Mouse (Mus musculus) ovary, postnatal 14 days (tissue): ENCODE results near the gene Gm45837.

ENCODE experiments used
- DNase-seq: peaks from one replicate; pipeline ENCODE4 v3.0.0; 2022; ENCODE audit warnings: low spot score

Gm45837 gene

DNA sequence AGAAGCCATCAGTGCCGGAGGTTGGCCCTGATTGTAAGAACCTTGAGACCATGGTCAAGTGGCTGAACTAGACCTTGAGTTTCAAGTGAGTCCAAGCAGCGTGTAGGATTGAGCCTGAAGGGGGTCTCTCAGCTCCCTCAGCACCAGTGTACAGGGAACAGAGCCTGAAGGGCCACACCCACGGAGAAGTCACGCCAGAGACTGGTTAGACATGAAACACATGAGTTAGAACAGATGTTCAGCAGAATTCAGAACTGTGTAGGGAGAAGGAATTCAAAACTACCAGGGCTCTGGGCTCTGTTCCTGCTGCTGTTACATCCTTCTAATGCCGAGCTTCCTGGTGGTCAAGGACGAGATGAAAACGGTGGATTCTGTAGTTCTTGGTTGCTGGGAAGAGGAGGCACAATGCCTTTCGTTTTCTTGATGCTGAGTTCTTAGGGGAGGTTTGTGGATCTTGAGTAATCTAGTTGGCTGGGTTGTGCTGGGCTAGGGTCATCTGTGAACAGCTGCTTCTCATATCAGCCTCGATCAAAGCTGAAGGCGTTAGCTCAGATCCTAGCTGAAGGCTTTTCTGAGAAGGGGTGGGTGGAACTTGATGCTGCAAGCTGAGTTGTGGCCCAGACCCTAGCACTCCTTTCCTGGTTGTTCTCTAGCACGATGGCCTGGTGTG is at the start of gene Gm45837:
Gm45837 (plus strand) TSS at position 620 of the 670 bp plus-strand sequence.
- no peak for DNase-seq

DNA sequence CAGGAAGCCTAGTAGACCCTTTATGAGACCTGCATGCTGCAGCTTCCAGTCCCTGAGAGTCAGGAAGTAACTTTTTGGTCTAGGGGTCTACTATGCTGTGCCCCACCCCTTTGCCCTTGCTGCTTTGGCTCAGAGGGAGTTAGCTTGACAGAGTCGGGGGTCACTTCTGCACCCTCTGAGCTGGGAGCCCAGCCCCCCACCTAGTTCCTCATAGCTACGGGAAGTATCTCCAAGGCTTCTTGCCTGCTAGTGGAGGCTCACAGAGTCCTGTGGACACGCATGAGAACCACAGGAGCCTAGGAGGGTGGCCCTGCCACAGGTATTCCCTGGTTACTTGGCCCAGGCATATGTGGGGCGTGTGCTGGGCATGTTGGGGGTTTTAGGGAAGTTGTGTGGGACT is 49.7 kb upstream of the Gm45837 start:
- DNase-seq = no peak

DNA sequence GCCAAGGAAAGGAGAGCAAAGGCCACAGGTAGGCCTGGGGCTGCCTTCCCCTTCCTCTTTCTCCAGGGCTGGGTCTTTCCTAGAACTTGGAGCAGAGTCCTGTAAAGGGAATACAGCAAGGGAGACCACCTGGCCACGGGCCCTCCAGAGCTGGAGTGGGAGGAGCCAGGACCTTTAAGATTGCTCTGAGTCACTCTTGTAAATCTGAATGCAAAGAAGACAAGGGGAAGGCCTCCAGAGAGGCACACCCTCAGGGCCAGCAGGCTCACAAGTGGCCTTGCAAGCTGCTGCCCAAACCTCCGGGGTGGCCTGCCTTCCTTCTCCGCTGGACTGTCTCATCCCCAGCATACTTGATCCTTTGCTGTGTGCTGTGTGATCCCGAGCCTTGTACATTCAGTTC is 48.9 kb upstream of the Gm45837 start:
- no peak for DNase-seq

DNA sequence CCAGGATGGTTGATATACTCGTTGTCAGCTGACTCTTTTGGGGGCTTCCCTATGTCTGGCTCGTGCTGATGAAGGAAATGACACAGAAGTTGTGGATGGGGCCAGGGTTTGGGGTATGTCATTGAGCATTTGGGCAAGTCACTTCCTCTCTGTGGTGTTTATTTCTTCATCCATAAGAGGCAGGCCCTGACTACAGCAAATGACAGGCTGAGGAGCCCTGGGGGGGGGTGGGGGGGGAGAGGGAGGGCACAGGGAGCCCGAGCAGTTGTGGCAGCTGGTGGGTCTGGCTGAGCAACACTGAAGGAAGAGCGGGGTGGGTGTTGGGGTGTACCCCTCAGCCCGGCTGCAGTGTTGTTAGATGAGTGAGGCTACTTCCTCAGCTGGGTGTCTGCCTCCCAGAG is 47.9 kb upstream of the Gm45837 start:
- no peak for DNase-seq

DNA sequence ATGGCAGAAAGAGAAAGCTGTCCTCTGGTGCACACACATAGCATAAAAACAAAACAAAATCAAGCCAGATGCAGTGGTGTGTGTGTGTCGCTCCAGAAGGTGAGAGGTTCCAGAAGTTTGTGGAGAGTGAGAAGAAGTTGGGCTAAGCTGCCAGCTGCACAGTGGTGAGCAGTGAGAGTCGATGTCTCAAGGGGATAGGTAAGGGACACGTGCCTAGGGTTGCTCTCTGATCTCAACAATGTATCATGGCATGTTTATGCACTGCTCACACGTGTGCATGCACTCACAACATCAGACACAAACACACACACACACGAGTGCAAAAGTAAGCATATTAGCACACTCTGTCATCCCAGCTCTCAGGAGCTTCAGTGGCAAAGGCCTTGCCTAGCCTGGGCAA is 46.8 kb upstream of the Gm45837 start:
- no peak for DNase-seq

- no peak for DNase-seq
Observed at GRCm38 (mm10) chr7:101367901-101368852, 42.5 kb upstream of the Gm45837 start.

- DNase-seq = no peak
Observed at GRCm38 (mm10) chr7:101369666-101370065, 41.0 kb upstream of the Gm45837 start.

DNA sequence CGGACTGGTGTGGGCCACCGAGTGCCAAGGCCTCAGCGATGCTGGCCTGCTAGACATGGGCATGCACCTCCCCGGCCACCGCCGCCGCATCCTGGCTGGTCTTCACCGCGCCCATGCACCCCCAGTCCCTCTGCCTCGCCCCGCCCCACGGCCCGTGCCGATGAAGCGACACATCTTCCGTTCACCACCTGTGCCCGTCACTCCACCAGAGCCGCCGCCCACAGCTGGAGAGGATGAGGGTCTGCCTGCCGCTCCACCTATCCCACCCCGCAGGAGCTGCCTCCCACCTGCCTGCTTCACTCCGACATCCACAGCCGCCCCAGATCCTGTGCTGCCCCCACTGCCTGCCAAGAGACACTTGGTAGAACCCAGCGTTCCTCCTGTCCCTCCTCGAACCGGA is 37.6 kb upstream of the Gm45837 start:
- no peak for DNase-seq

GRCm38 (mm10) chr7:101374155-101374554 is 36.5 kb upstream of the Gm45837 start:
- no peak for DNase-seq

DNA sequence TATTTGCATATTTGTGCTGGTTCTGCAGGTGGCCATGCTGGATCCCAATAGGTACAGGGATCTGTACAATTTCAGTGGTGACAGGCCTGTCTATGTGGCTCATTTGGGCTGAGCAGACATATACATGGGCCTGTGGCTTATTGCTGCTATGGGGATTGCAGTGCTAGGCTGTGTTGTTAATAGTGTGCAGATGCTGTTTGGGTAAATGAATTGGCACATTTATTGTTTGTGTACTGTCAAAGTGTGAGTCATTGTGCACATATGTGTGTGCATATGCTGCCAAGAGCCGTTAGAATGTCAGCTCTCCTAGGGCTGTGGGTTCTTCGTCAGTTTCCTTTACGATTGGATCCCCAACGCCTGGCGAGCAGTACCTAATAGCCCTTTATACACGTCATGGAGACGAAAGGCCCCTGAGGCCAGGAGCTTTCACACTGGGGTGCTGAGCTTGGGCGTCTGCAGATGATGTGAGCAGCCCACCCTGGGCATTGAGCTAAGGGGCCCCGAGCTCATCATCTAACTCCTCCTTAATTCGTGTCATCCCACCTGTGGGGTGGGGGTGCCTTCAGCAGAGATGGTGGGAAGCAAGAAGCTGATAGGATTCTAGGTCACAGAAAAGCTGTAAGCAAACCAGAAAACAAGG is 33.9 kb upstream of the Gm45837 start:
- DNase-seq = no peak

DNA sequence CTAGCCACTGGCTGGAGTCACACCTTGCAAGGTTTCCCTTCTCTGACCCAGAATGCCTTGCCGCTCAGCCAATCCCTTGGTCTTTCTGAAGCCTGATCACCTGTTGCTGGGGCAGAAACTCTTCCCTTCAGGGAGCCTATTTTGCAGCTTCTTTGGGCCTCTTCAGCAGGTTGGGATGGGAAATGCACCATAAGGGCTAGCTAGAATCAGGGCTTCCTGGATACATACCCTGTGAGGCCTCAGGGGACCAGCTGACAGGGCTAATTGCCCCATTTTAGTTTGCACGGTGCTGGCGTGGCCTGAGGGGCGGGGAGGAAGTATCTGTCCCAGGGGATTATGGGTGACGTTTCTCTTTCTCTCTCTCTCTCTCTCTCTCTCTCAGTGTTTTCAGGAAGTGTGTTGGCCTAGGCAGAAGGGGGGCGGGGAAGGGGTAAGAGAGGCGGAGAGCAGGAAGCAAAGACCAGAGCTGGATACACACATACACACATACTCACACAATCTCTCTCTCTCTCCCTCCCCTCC is 32.9 kb upstream of the Gm45837 start:
- peak; percentile 68 for DNase-seq

GRCm38 (mm10) chr7:101378285-101378684 is 32.4 kb upstream of the Gm45837 start:
- DNase-seq = no peak

- no peak for DNase-seq
Observed at GRCm38 (mm10) chr7:101378796-101379465, 31.8 kb upstream of the Gm45837 start.

DNA sequence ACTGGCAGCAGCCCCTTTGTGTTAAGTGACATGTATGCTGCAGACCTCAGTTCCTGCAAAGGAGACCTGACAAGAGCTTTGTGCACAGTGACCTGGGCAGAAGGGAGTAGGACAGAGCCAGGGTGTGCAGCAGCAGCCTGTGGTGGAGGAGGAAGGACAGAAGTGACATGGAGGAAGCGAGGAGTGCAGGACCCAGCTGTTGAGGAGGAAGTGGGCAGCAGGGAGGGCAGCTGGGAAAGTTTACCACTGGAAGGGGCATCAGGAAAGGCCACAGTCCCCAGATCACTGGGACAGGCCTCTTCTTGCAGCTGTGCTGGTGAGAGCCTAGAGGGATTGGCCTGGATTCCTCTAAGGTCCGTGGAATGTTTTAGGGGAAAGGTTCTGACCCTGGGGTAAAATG is 31.0 kb upstream of the Gm45837 start:
- DNase-seq = no peak

- DNase-seq = no peak
Observed at GRCm38 (mm10) chr7:101381512-101381911, 29.2 kb upstream of the Gm45837 start.

DNA sequence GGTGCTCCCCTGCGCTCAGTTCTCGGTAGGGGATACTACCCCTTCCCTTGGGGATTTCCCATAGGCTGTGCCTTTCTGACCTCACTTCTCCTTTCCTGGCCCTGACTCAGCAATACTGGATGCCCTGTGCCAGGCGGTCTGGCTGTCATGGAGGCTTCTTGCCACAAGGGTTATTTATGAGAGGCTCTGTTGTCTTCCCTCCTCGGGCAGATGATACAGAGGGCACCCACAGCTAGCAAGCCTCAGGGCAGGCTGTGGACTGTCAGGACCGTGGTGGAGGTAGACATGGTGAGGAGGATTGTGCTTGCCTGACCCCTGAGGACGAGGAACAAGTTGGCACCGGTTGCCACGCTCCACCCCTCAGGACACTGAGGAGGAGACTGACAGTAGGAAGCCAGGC is 28.3 kb upstream of the Gm45837 start:
- DNase-seq = no peak

DNA sequence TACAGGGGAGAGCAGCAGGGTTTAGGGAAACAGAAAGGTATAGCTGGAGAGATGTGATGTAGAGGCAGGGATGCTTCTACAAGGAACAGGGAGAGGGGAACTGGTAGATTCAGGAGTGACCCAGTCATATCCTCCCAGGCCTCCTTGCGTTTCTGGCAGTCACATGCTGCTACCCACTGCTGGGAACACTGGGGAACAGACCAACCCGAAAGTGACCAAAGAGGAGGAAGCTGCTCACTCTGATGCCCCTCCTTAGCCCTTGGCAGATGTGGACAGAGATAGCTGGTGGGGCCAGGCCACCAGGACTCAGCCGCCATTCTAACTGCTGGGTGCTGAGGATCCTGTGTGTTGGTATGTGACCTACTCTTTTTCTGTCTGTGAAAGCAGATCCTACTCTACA is 26.9 kb upstream of the Gm45837 start:
- DNase-seq = no peak

DNA sequence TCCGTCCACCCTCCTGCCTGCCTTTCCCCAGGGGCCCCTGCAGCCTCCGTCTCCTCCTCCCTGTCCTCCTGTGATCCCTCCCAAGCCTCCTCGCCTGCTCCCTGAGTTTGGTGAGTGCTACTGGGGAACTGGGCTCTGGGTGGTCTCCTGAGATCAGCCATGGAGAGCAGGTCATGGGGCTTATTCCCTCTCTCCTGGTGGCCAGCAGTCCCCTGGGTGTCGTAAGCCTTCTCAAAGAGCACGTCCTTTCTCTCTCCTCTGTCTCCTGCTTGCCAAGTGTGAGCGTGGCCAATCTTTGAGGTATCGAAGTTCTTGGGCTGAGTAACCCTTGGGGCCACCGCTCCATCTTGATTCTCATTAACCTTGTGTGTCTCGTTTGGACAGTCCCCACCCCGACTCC is 25.8 kb upstream of the Gm45837 start:
- no peak for DNase-seq

DNA sequence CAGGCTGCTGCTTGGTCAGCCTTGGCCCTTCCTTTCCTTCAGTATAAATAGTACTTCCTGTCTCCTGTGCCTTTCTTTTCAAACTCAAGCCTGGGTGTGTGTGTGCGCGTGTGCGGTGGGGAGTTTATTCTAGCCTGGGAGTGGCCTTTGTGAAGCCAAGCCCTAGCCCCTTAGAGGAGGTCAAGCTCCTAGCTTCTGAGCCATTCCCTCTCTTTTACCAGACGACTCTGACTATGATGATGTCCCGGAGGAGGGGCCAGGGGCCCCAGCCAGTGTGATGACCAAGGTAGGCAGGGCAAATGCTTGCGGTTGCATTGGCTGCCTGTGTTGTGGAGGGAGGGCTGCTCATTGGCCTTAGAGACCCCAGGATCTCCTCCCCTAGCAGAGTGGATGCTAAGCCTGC is 25.4 kb upstream of the Gm45837 start:
- DNase-seq = no peak

DNA sequence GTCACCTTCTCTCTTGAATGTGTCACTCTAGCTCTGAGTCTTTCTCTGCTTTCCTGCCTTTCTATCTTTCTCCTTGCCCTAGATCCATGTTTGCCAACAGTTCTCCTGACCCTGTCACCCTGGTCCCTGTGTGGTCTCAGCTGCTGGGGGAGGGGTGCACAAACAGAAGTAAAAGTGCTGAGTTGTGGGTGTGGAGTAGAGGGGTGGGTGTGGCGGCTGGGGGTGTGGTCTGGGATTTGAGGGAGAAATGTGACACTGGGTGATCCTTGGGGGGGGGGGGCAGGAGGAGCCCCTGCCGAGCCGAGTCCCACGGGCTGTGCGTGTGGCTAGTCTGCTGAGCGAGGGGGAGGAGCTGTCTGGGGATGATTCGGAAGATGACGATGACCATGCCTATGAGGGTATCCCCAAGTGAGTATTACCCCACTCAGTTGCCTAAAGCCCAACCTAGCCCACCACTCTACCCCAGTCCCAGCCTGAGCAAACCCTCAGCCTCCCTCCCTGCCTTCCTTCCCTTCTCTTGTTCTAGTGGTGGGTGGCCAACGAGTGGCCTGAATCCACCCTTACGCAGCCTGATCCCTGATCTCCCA is 24.7 kb upstream of the Gm45837 start:
- DNase-seq = no peak

DNA sequence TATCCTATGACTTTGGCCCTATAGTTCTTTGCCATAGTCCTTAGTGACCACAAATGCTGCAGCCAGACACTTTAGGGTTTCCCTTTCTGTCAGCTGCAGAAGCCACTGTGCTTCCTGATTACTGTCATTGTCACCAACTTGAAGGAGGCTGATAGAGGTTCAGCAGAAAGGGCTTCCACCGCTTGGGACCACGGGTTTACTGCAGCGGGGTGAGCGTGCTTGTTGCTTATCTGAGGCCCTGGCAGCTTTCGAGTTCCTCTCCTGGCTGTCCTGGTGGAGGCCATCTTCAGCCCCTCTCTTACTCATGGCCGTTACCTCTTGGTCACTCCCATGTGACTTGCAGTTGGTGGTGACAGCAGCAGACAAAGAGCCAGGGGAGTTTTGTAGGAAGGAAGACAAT is 21.4 kb upstream of the Gm45837 start:
- no peak for DNase-seq
